Mouse (Mus musculus) retina, postnatal 7 days (tissue): ENCODE data around the gene Arhgap44.
A peak's percentile ranks its signal among the peaks of the same experiment; 100 is the strongest.

Experiments used
- DNase-seq: peaks from one replicate; pipeline ENCODE4 v3.0.0-alpha.2; 2012; ENCODE audit warnings: low read depth, low spot score

The Arhgap44 gene

DNA sequence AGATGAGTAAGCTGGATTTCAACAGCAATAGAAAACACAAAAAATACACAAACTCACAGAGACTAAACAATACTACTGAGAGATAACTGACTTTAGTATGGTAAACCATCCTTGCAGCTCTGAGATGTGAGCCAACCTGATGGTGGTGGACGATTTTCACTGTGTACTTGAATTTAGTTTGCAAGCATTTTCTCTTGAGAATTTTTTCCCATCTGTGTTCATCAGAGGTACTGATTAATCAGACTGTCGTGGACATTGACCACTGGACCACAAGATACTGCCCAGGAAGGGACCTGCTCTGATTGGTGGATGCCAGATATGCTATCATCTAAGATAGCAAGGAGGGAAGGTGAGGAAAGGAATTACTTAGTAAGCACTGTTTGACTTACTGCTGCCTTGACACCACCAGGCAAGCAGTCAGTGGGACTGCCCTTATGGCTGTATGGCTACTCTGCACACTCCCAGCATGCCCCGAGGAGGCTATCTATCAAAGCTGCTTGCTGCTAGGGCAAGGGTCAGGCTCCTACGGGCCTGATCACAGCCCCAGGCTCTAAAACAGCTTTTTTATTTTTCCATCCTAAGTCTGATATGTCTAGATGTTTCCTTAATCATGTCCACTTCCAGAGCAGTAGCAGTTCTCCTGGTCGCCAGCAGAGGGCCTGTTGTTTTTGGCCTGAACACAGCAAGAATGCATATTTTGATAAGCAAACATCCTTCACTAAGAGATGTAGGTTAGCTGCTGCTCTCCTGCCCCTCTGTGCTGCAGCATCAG, 74.1 kb downstream of the Arhgap44 start:
- DNase-seq: peak; percentile 20

DNA sequence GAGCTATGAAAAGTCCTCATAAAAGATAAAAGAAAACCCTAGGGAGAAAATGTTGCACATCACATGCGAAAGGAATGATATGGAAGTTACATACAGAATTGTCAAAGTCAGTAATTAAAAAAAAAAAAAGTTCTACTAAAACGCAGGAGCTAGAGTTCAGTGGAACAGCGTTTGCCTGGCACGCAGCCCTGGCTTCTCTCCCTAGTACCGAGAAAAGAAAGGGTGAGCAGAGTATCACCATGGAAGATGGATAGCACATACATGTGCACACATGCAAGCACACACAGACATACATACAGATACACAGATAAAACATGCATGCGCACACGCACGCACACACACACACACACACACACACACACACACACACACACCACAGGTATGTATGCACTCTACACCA, 82.0 kb downstream of the Arhgap44 start:
- no peak for DNase-seq

DNA sequence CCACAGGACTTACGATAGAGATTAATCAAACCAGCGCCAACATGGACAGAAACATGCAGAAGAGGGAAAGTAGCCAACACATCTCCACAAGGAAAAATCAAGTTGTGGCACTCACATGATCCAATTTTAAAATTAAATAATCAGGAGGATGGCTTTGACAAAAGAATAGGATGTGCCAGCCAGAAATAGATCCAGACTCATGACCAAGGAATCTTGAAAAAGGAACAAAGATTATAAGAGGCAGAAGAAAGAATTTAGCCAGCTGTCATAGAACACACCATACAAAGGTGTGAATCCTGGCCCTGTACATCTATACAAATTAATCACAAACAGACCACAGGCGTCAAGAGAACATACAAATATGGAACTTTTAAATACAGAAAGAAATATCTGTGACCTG, 82.5 kb downstream of the Arhgap44 start:
- no peak for DNase-seq

DNA sequence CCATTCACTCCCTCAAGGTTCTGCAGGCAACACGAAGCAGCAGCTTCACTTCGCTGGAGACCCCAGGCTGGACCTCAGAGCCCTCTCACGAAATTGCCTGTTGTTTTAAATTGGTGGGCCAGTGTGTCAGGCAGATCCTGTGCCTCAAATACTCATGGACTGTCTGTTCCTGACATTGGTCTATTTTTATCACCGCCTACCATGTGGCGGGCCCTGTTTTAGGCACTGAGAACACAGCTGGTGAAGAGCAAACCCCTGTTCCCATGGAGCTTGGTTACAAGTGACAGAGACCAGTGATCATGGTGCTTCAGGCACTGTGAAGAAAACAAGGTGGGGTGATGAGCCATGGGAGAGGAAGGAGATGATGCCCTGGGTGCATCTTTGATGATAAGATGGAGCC, 93.2 kb downstream of the Arhgap44 start:
- DNase-seq: no peak

DNA sequence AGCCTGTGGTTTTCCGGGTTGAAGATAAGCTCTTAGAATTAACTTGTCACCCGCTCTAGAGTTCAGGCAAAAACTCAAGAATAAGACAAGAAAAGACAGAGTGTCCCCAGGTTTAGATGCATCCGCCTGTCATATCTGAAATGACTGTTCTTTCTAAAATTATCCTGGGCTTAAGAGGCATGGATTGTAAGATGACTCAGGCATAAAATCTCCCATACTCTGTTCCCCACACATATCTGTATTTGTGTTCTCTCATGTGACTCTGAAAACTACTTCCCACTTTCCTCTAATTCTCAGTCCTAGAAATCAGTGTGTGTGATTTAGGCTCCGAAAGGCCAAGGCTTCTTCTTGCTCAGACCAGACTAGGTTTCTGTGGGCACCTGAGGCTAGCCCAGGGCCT, 93.7 kb downstream of the Arhgap44 start:
- no peak for DNase-seq

DNA sequence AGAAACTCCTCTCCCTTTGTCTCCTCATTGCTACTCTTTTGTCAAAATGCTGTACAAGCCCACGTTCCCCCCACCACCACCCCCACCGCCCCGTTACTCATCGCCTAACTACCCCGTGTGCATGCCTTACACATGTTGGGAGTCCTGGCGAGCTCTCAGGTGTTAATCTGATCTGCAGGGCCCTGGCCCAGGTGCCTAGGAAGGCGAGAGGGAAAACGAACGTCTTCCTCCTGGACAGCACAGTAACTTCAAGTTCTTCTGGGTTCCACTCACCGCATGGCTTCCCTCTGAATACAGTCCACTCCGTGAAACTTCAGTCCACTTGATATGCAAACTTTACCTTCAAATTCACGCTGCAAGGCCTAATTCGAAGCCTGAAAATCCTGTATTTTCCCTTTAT, 97.6 kb downstream of the Arhgap44 start:
- no peak for DNase-seq

DNA sequence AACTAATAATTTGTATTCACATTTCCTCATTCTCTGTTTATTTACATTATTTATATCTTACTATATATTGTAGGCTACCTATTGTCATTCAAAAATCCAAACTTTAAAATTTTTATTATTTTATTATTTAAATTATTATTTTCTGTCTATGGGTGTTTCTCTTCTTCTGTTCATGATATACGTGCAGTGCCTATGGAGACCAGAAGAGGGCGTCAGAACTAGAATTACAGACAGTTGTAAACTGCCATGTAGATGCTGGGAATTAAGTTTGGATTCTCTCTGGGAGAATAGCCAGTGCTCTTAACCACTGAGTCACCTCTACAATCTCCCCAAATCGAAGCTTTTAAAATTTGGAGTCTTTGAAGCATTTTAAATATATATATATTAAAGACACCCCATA, 101.3 kb downstream of the Arhgap44 start:
- no peak for DNase-seq

DNA sequence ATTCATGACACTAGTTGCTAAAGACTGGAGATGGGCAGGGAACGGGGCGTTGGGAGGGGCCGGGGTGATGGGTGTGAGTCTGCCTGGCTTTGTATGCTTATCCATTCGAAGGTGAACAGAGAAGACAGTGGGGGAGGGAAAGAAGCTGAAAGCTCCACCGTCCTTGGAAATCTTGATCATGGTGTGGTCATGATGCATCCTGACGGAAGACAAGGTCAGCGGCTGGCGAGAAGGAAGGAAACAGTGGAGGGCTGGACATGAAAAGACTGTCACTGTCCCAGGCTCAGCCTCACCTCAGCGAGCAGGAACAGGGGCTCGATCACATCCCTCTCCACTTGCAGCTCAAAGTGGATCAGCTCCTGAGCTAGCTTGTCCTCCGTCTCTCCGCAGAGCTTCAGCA, 103.2 kb downstream of the Arhgap44 start:
- DNase-seq: no peak

DNA sequence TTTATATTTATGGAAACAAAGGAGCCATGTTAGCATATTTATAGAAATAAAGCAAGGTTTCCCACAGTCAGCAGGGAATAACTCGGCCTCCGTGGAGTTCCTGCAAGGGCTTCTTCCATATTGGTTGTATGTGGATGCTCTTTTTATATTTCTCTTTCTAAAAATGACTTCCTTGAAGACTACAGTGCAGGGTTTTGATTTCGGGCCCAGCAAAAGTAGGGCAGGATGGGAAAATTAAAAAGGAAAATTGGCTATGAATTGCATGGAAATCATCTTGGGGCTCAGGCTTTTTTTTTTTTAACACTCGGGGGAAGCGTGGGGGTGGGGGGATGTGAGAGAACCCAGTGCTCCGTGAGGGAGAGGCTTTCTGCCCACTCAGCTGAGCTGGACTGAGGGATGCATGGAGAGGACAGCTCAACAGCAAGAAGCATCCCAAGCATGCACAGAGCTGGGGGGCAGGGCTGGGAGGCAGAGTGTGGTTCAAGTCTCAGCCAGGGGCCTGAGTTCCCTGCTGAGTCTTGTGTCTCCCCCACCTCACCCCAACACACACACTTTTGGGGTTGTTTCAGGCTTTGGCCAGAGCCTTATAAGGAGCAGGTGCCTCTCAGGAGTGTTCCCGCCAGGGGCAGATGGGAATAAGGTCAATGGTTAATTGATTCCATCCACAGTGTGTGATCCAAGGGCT, 104.4 kb downstream of the Arhgap44 start:
- no peak for DNase-seq

DNA sequence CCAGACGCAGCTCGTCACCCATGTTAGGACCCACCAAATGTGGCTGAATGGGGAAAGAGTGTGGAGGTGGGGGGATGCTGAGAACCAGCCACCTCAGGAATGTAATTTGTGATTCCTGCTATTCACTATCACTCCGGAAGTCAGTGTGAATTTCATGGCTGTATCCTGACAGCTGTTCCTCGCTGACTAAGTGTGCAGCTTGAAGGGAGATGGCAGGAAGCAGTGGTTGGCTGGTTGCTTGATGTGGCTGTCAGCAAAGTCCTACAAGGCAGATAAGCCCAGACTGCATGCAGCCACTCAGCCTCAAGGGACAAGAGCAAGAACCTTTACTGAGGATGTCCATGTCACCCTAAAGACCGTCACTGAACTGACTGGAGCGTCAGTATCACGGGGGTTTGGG, 107.2 kb downstream of the Arhgap44 start:
- DNase-seq: no peak

DNA sequence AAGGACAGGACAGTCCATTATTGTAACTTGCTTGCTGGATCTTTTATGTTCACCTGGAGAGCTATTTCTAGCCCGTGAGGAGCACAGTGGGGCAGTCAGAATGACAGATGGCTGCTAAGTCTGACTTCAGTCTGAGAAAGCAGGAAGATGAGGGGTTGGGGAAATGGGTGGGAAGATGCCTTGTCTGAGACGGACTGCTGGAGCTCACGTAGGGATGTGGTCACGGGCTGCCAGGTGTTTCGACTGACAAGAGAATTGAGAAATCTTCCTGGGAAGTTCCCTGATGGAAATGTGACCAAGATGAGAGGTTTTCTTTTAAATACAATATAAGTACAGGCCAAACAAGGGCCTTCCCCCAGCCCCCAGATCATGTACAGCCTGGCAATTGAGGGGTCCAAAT, 108.5 kb downstream of the Arhgap44 start:
- DNase-seq: no peak

DNA sequence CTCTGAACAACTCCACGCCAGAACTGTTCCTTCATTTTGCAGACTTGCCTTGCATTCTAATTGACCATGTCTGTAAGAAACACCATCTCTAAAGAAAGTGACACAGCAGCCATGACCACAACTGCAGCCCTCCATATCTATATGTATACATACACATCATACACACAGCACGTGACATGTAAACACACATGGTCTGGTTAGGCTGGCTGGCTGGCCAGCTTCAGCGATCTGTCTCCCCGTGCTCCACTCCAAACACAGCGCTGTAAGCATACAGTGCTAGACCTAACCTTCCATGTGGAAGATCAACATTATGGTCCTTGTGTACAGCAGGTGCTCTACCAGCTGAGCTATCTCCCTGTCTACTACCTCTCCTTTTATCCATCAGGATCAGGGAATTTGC, 111.9 kb downstream of the Arhgap44 start:
- DNase-seq: no peak

DNA sequence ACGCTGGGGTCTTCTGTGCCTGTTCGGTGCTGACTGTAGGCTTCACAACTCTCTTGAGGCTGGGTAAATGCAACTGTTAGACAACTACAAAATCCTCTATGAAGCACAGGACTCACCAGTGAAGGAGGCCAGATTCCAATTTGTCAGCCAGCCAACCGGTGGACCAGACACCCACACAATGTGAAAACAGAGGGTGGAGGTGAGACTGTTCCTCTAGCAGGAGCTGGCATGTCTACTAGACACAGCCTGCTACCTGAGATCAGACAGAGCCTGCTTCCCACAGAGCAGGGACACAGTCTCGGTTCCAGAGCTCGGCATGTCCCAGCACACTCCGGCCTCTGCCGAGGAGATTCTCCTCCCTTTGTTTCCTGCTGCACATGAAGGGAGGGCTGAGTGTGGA, 113.7 kb downstream of the Arhgap44 start:
- DNase-seq: no peak

DNA sequence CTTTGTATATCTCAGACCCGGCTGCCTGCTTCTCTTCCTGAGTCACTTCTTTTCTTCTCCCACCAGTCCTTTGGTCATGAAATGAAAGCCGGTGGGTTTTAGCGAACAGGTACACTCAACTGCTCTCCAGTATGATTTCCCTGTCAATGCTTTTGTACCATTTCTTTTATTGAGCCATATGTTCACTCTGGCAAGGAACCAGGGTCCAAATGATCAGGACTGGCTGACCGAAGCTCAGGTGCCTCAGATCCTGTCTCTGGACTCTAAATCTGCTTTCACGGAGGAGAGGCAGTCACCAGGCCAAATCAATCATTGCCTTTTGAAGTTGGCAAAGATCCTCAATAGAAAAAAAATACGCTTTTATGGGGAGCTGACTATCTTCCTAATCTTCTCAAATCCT, 122.2 kb downstream of the Arhgap44 start:
- no peak for DNase-seq

DNA sequence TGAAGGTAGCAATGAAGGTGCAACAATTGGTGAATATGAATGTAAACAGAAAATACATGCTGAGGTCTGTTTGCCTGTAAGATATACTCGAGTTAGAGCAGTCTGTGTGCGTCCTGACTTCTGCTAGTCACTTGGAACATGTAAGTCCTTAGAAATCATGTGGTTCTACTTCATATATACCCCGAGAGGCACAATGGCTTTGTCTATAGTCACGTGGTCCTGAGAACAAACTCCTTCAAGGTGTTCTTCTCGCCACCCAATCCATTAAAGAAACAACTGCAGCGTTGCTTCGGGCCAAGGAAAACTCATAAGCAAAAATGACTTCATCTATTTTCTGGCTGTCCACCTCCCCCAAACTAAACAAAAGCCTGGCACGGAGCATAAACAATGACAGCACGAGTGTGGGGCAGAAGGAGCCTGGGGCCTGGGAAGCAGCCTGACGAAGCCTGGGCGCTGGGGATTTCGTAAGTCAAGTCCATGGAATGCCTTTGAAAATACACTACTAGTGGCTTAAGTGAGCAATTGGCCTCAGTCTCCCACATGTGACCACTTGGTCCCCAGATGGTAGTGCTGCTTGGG, 123.2 kb downstream of the Arhgap44 start:
- no peak for DNase-seq

DNA sequence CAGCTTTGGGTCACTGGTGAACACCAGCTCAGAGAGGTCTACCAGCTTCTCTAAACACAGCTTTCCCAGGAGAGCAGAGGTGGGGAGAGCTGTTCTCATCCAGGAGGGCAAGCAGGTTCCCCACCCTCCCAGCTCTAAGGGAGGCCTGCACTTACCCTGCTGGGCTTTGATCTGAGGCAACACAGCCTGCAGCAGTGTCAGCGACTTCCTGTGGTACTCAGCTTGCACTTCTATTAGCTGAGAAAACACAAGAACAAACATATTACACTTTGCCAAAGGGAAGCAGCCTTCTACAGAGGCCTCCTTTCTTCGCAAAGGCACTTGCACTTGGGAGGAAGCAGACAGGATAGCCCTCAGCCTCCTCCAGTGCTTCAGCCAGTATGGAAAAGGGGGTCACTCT, 123.8 kb downstream of the Arhgap44 start:
- DNase-seq: no peak

DNA sequence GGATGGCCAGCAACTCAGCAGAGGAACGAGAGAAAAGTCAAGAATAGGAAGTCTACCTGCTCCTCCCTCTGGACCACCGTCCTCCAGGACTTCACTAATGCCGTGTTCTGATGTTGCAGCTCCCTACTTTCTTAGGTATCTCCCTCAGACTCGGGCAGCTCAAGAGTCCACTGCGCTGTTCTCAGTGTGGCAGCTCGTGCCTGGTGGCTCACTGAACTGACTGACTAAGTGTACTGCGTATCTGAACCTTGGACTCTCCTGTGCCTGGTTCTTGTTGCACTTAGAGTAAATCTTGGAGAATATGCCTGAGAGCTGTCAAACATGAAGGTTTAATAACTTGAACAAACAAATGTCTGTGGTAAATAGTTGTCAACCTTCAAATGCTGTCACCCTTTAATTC, 130.5 kb downstream of the Arhgap44 start:
- no peak for DNase-seq

DNA sequence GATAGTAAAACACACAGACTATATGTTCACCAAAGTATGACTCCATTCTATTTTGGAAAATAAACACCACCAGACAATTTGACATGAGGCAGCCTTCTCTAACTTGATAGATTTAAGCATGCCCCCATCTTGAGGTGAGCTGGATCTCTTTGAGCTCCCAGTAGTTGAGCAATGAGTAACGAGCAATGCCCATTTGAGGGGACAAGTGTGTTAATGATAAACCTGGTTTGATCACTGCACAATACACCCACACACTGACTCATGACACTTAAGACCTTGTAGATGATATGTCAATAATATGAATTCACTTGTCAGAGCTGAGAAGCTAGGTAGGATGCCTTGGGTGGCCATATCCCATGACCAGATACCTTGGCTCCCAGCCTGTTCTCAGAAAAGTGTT, 132.6 kb downstream of the Arhgap44 start:
- DNase-seq: no peak

DNA sequence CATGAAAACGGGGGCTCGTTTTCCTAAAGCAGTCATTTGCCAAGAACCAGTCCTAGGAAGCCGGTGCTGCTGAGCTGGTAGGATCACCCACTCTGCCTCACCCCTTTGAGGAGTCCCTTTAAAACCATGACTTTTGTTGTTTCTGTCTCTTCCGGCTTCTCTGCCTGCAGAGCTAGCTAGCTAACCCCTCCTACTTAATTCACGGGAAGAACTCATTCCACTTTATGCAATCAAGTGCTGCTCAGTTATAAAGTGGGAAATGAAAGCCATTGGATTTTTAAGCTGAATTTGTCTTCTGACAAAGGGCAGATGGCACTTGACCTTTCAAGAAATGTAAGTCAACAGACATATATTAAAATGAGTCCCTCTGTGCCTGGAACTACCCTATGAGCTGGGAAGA, 134.7 kb downstream of the Arhgap44 start:
- DNase-seq: no peak

DNA sequence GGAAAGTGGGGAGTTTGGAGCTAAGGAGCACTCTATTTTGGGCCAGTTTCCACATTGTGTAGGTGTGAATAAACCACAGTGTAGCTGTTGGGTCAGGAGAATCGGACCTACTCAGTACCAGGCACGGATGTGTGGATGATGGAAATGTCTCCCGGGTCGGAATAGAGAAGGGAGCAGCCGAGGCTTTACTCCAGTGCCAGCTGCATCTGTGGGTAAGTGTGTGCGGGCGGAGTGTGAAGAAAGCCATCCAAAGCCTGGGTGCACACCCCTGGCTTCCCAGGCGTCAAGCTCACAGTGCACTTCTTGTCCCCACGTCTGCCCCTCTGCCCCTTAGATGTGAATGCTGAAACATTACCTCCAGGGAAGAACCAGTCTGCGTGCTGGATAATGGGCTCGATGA, 140.0 kb downstream of the Arhgap44 start:
- DNase-seq: no peak

DNA sequence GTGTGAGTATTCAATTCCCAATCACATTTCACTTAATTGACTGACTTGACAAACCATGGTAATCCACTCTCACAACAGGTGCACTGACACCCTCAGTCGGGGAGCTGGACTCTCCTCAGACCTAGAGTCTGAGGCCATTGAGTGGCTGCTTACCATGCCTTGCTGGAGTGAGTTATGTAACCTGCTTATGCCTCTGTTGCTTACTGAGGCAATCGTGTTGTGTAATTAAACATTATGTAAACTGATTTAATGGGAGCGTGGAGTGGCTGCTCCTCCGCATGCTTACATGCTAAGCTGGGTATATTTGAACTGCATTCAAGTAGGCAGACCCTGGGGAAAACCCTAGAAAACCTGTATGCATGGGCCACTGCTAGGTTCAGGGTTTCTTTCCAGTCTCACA, 142.0 kb downstream of the Arhgap44 start:
- no peak for DNase-seq

DNA sequence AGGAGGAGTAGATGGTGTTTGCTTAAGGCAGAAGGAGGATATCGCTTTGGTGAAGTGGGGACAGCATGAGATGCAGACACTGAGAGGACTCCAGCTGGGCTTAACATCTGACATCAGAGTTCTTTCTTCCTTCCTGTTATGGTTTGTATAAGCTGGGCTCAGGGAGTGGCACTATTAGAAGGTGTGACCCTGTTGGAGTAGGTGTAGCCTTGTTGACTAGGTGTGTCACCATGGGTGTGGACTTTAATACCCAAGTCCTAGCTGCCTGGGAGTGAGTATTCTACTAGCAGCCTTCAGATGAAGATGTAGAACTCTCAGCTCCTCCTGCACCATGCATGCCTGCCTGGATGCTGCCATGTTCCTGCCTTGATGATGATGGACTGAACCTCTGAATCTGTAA, 146.0 kb downstream of the Arhgap44 start:
- no peak for DNase-seq

DNA sequence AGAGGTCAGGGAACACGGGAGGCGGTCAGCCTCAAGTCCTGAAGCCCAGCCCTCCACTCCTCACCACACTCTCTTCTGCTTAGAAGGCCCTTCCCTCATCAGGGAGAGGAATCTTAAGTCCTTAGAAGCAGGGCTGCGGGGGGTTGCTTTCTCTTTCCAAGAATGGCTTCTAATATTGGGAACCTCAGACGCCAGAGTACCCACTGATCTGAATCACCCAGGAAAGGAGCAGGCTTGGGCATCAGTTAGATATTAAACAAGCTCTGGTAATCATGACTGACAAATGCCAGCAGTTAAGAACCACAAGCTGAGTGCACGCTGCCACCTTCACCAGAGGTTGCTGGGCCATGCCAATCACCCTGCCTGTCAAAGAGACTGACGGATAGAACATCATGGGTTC, 148.9 kb downstream of the Arhgap44 start:
- DNase-seq: no peak
